Mouse (Mus musculus): ENCODE measurements around the gene Abcc2. TPM values are rescaled to one million over a fixed set of nuclear protein-coding genes. Genes with fewer than 3 reads are reported as not detected.

Abcc2 gene
- polyA plus RNA-seq, 1 experiment from 2014 or later, result not detected

DNA sequence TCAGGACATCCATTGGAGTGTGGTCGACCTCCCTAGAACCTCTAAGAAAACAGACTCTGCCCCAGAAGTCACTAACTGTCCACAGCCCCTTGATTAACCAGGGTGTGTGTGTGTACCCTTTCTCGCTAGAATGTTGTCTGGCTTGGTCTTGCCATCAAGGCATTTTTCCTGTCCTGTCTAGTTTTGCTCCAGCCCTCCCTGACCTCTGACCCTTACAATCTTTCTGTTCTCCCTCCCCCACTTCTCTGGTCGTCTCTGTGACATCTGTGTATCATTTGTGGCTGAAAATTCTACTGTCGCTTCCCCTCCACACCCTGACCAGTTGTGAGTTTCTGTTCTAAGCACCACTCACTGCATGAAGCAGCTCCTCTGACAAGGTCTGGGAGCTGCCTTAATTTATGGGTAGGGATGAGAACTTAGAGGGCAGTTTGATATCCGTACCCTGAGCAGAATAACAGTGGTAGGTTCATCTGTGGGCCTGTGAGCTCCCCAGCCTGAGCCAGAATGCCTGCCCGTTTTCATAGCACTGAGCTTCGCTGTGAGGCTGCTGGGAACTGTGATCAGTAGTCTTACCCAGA is 63.4 kb downstream of the Abcc2 start:
- no peak for DNase-seq (ENCODE audit: low spot score)
- 52% methylated on average over 7 of the region's 7 CpGs for WGBS
- Histone ChIP-seq H3K4me3 (no peak overlapping the region), H3K9me3 (no peaks in the 10 kb centered on the region), H3K27me3 (ENCODE audit: insufficient read depth, poor library complexity, severe bottlenecking) (no peaks in the 10 kb centered on the region), H3K4me1 (replicated peaks) (no peaks in the 10 kb centered on the region), H3K27ac (peak overlapping the region; percentile 18; the same call in 1 of the 2 replicates), H3K36me3 (peaks cover 64% of the 10 kb centered on the region)

DNA sequence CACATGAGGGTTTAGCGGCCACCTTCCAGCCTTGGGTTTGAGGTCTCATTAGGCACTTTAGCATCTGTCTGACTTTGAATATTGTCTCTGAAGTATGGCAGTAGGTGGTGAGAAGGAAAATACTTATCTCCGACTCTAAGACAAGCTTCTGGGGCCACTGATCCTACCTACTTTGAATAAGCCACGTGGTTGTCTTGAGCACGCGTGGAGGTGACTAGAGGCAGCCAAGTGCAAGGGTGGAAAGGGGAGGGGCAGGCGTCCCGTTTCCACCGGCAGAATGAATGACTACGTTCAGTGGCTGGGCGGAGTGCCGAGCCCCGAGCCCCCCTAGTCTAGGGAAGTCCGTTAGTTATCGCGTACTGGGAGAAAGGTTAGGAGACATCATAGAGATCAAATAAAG is 65.1 kb downstream of the Abcc2 start:
- H3K36me3 ChIP-seq, result peaks cover 81% of the 10 kb centered on the region
- H3K27me3 ChIP-seq (ENCODE audit: insufficient read depth, poor library complexity, severe bottlenecking), result no peaks in the 10 kb centered on the region
- no peaks in the 10 kb centered on the region for H3K4me1 ChIP-seq (replicated peaks)
- H3K4me3 ChIP-seq, result no peak overlapping the region
- no peaks in the 10 kb centered on the region for H3K9me3 ChIP-seq
- WGBS, result 93% methylated on average over 15 of the region's 15 CpGs
- H3K27ac ChIP-seq, result no peak overlapping the region
- DNase-seq (ENCODE audit: low spot score), result no peak

DNA sequence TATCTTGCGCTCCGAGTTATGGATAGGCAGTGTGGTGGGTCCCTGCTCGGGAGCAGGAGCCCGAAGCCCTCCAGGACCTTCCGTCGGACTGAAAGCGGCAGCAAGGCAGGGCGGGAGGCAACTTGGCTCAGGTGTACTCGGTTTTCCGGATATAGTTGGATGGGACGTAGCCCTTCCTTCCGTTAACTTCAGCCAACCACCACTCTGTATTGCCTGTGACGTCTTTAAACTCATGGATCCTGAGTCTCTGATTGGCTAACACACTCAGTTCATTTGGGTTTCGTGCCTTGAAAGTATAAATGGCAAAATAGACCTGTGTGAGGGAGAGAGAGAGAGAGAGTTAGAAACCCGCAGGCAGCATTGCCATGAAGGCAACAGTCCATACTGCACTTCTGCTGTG is 66.0 kb downstream of the Abcc2 start:
- H3K4me3 ChIP-seq, result no peak overlapping the region
- no peaks in the 10 kb centered on the region for H3K9me3 ChIP-seq
- H3K4me1 ChIP-seq (replicated peaks), result no peaks in the 10 kb centered on the region
- peaks cover 88% of the 10 kb centered on the region for H3K36me3 ChIP-seq
- WGBS, result 95% methylated on average over 15 of the region's 15 CpGs
- DNase-seq (ENCODE audit: low spot score), result no peak
- no peaks in the 10 kb centered on the region for H3K27me3 ChIP-seq (ENCODE audit: insufficient read depth, poor library complexity, severe bottlenecking)
- no peak overlapping the region for H3K27ac ChIP-seq

DNA sequence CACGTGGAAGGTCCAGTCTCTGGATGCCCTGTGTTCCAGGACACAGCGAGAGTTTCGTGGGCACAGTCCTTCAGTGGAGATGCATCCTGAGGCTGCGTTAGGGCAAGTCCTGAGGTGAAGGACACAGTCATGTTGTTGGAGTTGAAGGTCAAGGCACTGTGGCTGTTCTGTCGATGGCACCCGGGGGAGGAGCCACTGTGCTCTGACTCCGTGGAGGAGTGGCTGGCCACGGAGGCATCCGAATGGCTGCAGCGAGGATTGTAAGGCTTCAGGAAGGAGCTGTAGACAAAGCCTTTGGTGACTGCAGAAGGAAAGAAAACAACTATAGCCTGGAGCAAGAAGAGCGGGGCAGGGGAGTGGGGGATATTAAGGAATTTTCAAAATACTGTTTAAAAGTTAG is 68.0 kb downstream of the Abcc2 start:
- no peak for DNase-seq (ENCODE audit: low spot score)
- Histone ChIP-seq H3K36me3 (peaks cover 97% of the 10 kb centered on the region), H3K27ac (no peak overlapping the region), H3K4me1 (replicated peaks) (no peaks in the 10 kb centered on the region), H3K4me3 (no peak overlapping the region), H3K27me3 (ENCODE audit: insufficient read depth, poor library complexity, severe bottlenecking) (no peaks in the 10 kb centered on the region), H3K9me3 (no peaks in the 10 kb centered on the region)
- WGBS, result 94% methylated on average over 11 of the region's 11 CpGs

DNA sequence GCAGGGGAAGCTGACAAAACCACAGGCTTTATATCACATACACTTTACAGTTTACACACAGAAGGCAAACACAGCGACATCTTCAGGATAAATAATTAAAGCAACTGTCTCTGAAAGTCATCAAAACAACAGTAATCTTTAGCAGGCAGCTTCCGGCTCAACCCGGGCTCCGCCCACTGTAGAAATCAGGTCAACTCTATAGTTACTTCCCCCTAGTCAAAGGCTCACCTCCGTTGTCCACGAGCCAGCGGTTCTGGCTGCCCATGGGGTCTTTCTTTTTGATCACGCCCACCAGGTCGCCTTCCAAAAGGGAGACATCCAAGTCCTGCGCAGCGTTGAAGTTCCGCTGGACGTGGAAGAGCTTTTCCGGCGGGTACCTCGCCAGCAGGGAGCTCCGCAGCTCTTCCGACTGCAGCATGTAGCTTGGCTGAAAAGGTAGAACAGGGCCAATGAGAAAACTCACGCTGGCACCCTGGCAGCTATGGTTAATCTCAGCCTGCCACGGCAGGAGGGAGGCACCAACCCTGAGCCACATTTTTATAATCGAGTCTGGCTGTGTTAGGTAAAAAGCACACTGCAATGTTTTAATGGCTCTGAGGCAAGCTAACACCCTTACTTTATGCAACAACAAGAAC is 70.1 kb downstream of the Abcc2 start:
- Histone ChIP-seq H3K27me3 (ENCODE audit: insufficient read depth, poor library complexity, severe bottlenecking) (no peaks in the 10 kb centered on the region), H3K4me1 (replicated peaks) (no peaks in the 10 kb centered on the region), H3K4me3 (no peak overlapping the region), H3K9me3 (no peaks in the 10 kb centered on the region), H3K36me3 (peaks cover 99% of the 10 kb centered on the region), H3K27ac (no peak overlapping the region)
- no peak for DNase-seq (ENCODE audit: low spot score)
- WGBS, result 86% methylated on average over 21 of the region's 21 CpGs

DNA sequence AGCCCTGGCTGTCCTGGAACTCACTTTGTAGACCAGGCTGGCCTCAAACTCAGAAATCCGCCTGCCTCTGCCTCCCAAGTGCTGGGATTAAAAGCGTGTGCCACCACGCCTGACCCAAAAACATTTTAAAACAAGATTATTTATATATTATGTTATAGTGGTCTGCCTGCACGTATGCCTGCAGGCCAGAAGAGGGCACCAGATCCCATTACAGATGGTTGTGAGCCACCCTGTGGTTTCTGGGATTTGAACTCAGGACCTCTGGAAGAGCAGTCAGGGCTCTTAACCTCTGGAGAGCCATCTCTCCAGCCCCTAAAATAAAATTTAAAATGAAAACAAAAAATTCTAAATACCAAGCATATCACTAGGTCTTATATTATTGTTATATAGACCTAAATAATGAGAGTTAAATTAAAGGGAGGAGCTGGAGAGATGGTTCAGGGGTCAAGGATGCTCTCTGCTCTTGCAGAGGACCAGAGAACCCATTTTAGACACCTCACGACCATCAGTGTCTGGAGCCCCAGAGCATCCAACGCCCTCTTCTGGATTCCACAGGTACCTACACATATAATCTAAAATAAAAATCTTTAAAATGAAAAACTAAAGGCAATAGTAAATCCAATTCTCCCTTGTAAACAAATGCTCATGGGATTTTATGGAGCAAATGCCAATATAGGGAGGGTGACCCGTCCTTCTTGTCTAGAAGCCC is 71.0 kb downstream of the Abcc2 start:
- no peak for DNase-seq (ENCODE audit: low spot score)
- 83% methylated on average over 7 of the region's 7 CpGs for WGBS
- Histone ChIP-seq H3K4me3 (no peak overlapping the region), H3K27ac (no peak overlapping the region), H3K9me3 (no peaks in the 10 kb centered on the region), H3K4me1 (replicated peaks) (no peaks in the 10 kb centered on the region), H3K27me3 (ENCODE audit: insufficient read depth, poor library complexity, severe bottlenecking) (no peaks in the 10 kb centered on the region), H3K36me3 (peaks cover 97% of the 10 kb centered on the region)

DNA sequence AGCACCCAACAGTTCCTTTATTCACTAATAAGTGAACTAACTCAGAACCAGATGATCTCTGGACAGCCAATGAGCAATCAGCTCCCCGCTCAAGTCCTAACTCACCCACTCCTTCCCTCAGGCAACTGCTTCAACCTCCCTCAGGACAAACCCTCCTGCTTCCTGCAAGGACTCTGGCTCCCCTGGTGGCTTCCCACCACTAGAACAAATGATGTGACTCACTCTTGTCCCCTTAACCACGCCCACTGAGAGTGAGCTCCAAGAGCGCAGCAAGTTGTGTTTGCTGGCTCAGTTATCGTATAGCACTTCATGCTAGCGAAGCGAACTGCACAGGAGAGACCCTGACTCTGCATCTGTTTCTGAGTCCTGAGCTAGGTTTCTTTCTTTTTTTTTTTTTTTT is 75.4 kb downstream of the Abcc2 start:
- Histone ChIP-seq H3K36me3 (peaks cover 97% of the 10 kb centered on the region), H3K4me3 (no peak overlapping the region), H3K9me3 (peaks cover 9% of the 10 kb centered on the region; the same call in 1 of the 2 replicates), H3K27me3 (ENCODE audit: insufficient read depth, poor library complexity, severe bottlenecking) (no peaks in the 10 kb centered on the region), H3K27ac (no peak overlapping the region), H3K4me1 (replicated peaks) (no peaks in the 10 kb centered on the region)
- WGBS, result 83% methylated on average over 6 of the region's 6 CpGs
- DNase-seq (ENCODE audit: low spot score), result no peak

DNA sequence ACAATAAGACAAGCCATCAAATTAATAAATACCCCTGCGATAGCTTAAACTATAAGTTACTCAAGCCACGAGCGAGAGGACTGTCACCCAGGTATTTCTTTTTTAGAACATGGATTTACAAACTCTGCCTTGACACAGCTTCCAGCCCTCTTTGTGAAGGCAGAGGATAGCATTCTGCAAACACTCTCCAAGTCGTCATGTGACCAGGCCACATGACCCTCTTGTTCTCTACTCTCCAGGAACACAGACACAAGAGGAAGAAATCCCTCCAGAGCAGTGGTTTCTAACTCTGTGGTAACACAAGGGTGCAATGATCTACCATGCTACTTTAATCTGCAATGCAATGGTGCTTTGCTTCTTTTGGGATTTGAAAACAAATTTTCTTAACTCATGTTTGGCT is 88.4 kb downstream of the Abcc2 start:
- DNase-seq (ENCODE audit: low spot score), result no peak
- H3K27me3 ChIP-seq (ENCODE audit: insufficient read depth, poor library complexity, severe bottlenecking), result no peaks in the 10 kb centered on the region
- H3K36me3 ChIP-seq, result peaks cover 99% of the 10 kb centered on the region
- no peaks in the 10 kb centered on the region for H3K9me3 ChIP-seq
- H3K4me1 ChIP-seq (replicated peaks), result no peaks in the 10 kb centered on the region
- H3K4me3 ChIP-seq, result no peak overlapping the region
- no peak overlapping the region for H3K27ac ChIP-seq
- 91% methylated on average over 4 of the region's 4 CpGs for WGBS

DNA sequence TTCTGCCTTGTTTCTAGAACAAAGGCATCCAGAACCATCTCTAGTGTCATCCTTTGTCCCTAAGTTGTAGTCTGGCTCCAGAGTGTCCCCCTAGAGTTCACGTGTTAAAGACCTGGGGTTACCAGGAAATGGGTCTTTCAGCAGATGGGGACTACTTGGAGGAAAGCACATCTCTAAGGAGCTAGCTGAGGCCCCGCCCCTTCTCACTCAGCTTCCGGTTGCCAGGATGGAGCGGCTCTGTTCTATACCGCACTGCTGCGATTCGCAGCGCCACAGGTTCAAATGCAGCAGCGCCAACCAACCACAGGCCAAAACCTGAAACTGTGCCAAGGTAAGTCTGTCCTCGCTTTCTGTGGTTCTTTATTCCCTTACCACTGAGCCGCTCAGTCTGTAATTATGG is 92.4 kb downstream of the Abcc2 start:
- H3K27me3 ChIP-seq (ENCODE audit: insufficient read depth, poor library complexity, severe bottlenecking), result no peaks in the 10 kb centered on the region
- 94% methylated on average over 11 of the region's 11 CpGs for WGBS
- H3K9me3 ChIP-seq, result no peaks in the 10 kb centered on the region
- no peak for DNase-seq (ENCODE audit: low spot score)
- peaks cover 59% of the 10 kb centered on the region for H3K36me3 ChIP-seq
- H3K4me1 ChIP-seq (replicated peaks), result peaks cover 35% of the 10 kb centered on the region
- no peak overlapping the region for H3K4me3 ChIP-seq
- H3K27ac ChIP-seq, result no peak overlapping the region

DNA sequence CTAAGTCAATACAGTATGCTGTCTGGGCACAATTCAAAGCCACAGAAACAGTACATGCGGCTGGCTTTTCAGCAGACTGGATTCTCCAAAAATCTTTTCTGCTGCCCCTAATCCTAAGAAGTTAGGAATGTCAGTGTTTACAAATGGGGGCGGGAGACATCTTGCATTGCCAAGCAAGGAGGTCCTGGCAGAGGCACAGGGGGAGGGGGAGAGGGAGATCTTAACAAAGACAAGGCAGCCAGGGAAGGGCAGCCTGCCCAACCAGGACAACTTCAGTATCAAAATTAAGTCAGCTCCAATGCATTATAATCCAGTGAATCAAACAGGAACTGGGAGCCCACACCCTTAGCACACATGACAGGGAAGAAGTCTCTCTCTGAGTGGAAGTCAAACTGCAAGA is 94.0 kb downstream of the Abcc2 start:
- Histone ChIP-seq H3K4me1 (replicated peaks) (peaks cover 48% of the 10 kb centered on the region), H3K9me3 (no peaks in the 10 kb centered on the region), H3K27me3 (ENCODE audit: insufficient read depth, poor library complexity, severe bottlenecking) (no peaks in the 10 kb centered on the region), H3K27ac (0 out of 2 replicates have a peak overlapping the region, but pooled peaks have one; percentile 3), H3K4me3 (no peak overlapping the region), H3K36me3 (peaks cover 43% of the 10 kb centered on the region)
- DNase-seq (ENCODE audit: low spot score), result peak; percentile 28
- 31% methylated on average over 2 of the region's 2 CpGs for WGBS

DNA sequence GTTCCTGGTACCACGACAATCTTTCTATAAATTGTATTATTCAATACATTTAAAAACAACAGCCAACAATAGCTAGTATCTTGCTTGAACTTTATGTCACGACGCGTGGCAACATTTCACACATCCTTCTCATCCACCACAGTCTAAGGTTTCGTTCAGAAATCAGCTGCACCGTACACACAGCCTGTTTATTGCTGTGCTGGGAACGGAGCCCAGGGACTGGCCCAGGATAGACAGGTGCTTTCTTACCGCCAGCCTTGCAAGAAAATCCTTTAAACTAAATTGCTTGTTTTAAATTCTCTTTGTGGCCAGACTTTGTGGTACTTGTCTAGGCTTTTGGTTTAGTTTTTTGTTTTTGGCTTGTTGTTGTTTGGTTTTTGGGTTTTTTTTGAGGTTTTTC is 95.4 kb downstream of the Abcc2 start:
- peaks cover 48% of the 10 kb centered on the region for H3K4me1 ChIP-seq (replicated peaks)
- no peak overlapping the region for H3K4me3 ChIP-seq
- H3K9me3 ChIP-seq, result peaks cover 4% of the 10 kb centered on the region
- H3K36me3 ChIP-seq, result peaks cover 29% of the 10 kb centered on the region
- no peak for DNase-seq (ENCODE audit: low spot score)
- WGBS, result 88% methylated on average over 8 of the region's 8 CpGs
- no peak overlapping the region for H3K27ac ChIP-seq
- H3K27me3 ChIP-seq (ENCODE audit: insufficient read depth, poor library complexity, severe bottlenecking), result no peaks in the 10 kb centered on the region

DNA sequence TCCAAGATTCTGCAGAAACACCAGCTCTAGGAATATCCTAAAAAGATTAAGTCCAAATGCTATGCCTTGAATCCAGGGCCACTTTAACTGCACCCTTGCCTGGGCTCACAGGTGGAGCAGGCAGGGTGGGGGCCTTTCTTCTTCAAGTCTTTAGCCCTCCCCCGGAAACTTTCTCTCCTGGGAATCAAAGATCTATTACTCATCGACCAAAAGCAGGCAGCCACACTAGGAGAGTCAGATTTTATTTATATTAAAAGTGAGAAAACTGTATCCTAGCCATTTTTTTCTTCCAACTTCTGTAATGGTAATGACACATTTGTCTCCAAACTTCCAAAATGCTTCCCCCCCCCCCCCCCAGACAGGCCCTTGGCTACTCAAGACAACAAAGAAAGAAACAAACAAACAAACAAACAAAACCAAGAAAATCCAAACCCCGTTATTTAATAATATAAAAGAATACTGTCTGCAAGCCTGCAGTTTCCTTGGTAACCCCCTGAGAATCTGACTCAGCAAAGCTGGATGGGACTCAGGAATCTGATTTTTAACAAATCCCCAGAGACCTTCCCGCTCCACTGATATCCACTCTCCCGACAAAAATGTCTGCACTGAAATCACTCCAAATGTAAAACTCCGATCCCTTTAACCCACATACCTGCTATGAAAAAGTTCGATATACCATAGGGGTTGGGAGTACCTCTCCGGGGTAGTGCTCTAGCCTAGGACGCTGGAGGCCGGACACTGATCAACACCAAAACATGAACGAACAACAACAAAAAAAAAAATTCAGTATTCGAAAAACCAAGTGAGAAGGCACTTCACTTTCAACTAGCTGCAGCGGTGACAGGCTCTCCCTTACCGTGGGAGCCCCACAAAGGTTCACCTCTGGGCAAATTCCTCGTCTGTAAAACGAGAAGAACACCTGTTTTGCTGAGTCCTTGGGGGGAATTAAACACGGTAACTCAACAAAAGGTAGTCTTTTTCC is 96.4 kb downstream of the Abcc2 start:
- Histone ChIP-seq H3K4me1 (replicated peaks) (peaks cover 58% of the 10 kb centered on the region), H3K4me3 (peak overlapping the region; percentile 68), H3K9me3 (peaks cover 4% of the 10 kb centered on the region), H3K27ac (peak overlapping the region; percentile 95), H3K27me3 (ENCODE audit: insufficient read depth, poor library complexity, severe bottlenecking) (no peaks in the 10 kb centered on the region), H3K36me3 (peaks cover 19% of the 10 kb centered on the region)
- peak; percentile 32 for DNase-seq (ENCODE audit: low spot score)
- 6% methylated on average over 17 of the region's 17 CpGs for WGBS

Measured in hindbrain, embryonic 10.5 days (tissue).